Mouse (Mus musculus) neural tube, embryonic 14.5 days (tissue): ENCODE data around the gene Ccdc114. TPM values are rescaled to one million over a fixed set of nuclear protein-coding genes. Genes with fewer than 3 reads are reported as not detected.

ENCODE experiments used
- ATAC-seq: fragments of 200-750 bp; cut with Nextera tagmentation; 2 replicates; pipeline ENCODE4 v1.8.0; 2017; ENCODE audit warnings: low read depth, mild to moderate bottlenecking, moderate TSS enrichment, moderate library complexity
- H3K27ac ChIP-seq: fragments of 300-500 bp; sonication (generic); 2 replicates; pipeline ENCODE4 v1.5.1; 2014; ENCODE audit warnings: low read depth, mild to moderate bottlenecking, control low read depth, low read length, moderate library complexity, mixed read lengths
- H3K27me3 ChIP-seq: fragments of 300-500 bp; sonication (generic); 2 replicates; pipeline ENCODE4 v1.6.1; 2014; ENCODE audit warnings: low read length; ENCODE audit not compliant: control insufficient read depth, insufficient read depth
- H3K36me3 ChIP-seq: fragments of 300-500 bp; sonication (generic); 2 replicates; pipeline ENCODE4 v1.6.1; 2014; ENCODE audit warnings: low read length, mixed read lengths; ENCODE audit not compliant: control insufficient read depth, insufficient read depth
- H3K4me1 ChIP-seq: fragments of 300-500 bp; sonication (generic); 2 replicates; pipeline ENCODE4 v1.6.1; 2014; ENCODE audit warnings: low read length; ENCODE audit not compliant: control insufficient read depth, insufficient read depth
- H3K4me2 ChIP-seq: fragments of 300-500 bp; sonication (generic); 2 replicates; pipeline ENCODE4 v1.6.1; 2014; ENCODE audit warnings: mild to moderate bottlenecking, low read depth, low read length, control low read depth
- H3K4me3 ChIP-seq: fragments of 300-500 bp; sonication (generic); 2 replicates; pipeline ENCODE4 v1.5.1; 2014; ENCODE audit warnings: low read depth, low read length, control low read depth, mixed read lengths
- H3K9ac ChIP-seq: fragments of 300-500 bp; sonication (generic); replicated peaks from 2 replicates; pipeline ENCODE4 v1.6.1; 2014; ENCODE audit warnings: low read depth, mild to moderate bottlenecking, control low read depth, low read length, mixed read lengths
- H3K9me3 ChIP-seq: fragments of 300-500 bp; sonication (generic); 2 replicates; pipeline ENCODE4 v1.6.1; 2016; ENCODE audit warnings: low read length; ENCODE audit not compliant: control insufficient read depth
- WGBS: fragments of 180-500 bp; shearing (Covaris S2); extraction: QIAGEN DNeasy Blood & Tissue Kit; methylation state at CpG from one replicate; pipeline ENCODE4 v1.1.7; 2014; 5-methylcytosine and 5-hydroxymethylcytosine counted together
- polyA plus RNA-seq: library from polyadenylated mRNA; unstranded; fragments of >200 nt; fragmentation: Nextera tagmentation; extraction: Ambion mirVana; gene quantifications from 2 replicates; pipeline ENCODE4 v1.2.1, GENCODE M21; 2014

Ccdc114 gene
- polyA plus RNA-seq, 1 experiment from 2014 or later, result 4.0 TPM

GRCm38 (mm10) chr7:45915011-45915410 is 8.9 kb upstream of the Ccdc114 start:
- no peak overlapping the region for H3K27ac ChIP-seq
- no peaks in the 10 kb centered on the region for H3K27me3 ChIP-seq
- H3K4me3 ChIP-seq, result no peak overlapping the region
- peaks cover 17% of the 10 kb centered on the region for H3K4me1 ChIP-seq
- no peaks in the 10 kb centered on the region for H3K9me3 ChIP-seq
- WGBS, result 92% methylated on average over 5 of the region's 5 CpGs
- no peak overlapping the region for H3K9ac ChIP-seq
- H3K4me2 ChIP-seq, result no peak overlapping the region
- no peaks in the 10 kb centered on the region for H3K36me3 ChIP-seq
- no peak for ATAC-seq

GRCm38 (mm10) chr7:45916056-45917003 is 7.5 kb upstream of the Ccdc114 start:
- Histone ChIP-seq H3K4me3 (peak overlapping the region; percentile 26), H3K36me3 (no peaks in the 10 kb centered on the region), H3K4me1 (peaks cover 17% of the 10 kb centered on the region), H3K27ac (peak overlapping the region; percentile 81), H3K4me2 (peak overlapping the region; percentile 52), H3K9ac (peak overlapping the region; percentile 42), H3K27me3 (0 out of 2 replicates have a peak, but pooled peaks cover 2% of the 10 kb centered on the region), H3K9me3 (no peaks in the 10 kb centered on the region)
- ATAC-seq, result peak; percentile 87
- 35% methylated on average over 26 of the region's 26 CpGs for WGBS

- 23% methylated on average over 13 of the region's 13 CpGs for WGBS
- ATAC-seq, result no peak
- H3K4me3 ChIP-seq, result no peak overlapping the region
Measured at GRCm38 (mm10) chr7:45917004-45917704, 6.7 kb upstream of the Ccdc114 start.

GRCm38 (mm10) chr7:45917926-45918325 is 5.9 kb upstream of the Ccdc114 start:
- 89% methylated on average over 15 of the region's 15 CpGs for WGBS
- Histone ChIP-seq H3K36me3 (no peaks in the 10 kb centered on the region), H3K9ac (no peak overlapping the region), H3K4me2 (no peak overlapping the region), H3K9me3 (no peaks in the 10 kb centered on the region), H3K4me1 (peaks cover 22% of the 10 kb centered on the region), H3K27ac (peak overlapping the region; percentile 81; the same call in 1 of the 2 replicates), H3K27me3 (0 out of 2 replicates have a peak, but pooled peaks cover 2% of the 10 kb centered on the region), H3K4me3 (no peak overlapping the region)
- ATAC-seq, result no peak

More at GRCm38 (mm10) chr7:45917004-45917704, 6.7 kb upstream of the Ccdc114 start:
- no peaks in the 10 kb centered on the region for H3K9me3 ChIP-seq
- H3K9ac ChIP-seq, result 0 out of 2 replicates have a peak overlapping the region, but pooled peaks have one; percentile 42
- H3K27me3 ChIP-seq, result 0 out of 2 replicates have a peak, but pooled peaks cover 2% of the 10 kb centered on the region
- H3K4me1 ChIP-seq, result peaks cover 17% of the 10 kb centered on the region
- peak overlapping the region; percentile 81 for H3K27ac ChIP-seq
- H3K4me2 ChIP-seq, result peak overlapping the region; percentile 52
- H3K36me3 ChIP-seq, result no peaks in the 10 kb centered on the region

GRCm38 (mm10) chr7:45919083-45919671 is 4.7 kb upstream of the Ccdc114 start:
- Histone ChIP-seq H3K27me3 (0 out of 2 replicates have a peak, but pooled peaks cover 2% of the 10 kb centered on the region), H3K36me3 (no peaks in the 10 kb centered on the region), H3K9me3 (no peaks in the 10 kb centered on the region), H3K27ac (no peak overlapping the region), H3K4me2 (no peak overlapping the region), H3K4me3 (no peak overlapping the region), H3K4me1 (peaks cover 22% of the 10 kb centered on the region), H3K9ac (no peak overlapping the region)
- no peak for ATAC-seq
- WGBS, result 72% methylated on average over 14 of the region's 14 CpGs

- ATAC-seq, result no peak
- no peaks in the 10 kb centered on the region for H3K36me3 ChIP-seq
- H3K4me3 ChIP-seq, result no peak overlapping the region
- no peaks in the 10 kb centered on the region for H3K9me3 ChIP-seq
- peaks cover 22% of the 10 kb centered on the region for H3K4me1 ChIP-seq
- no peak overlapping the region for H3K4me2 ChIP-seq
- H3K27ac ChIP-seq, result no peak overlapping the region
- 83% methylated on average over 4 of the region's 4 CpGs for WGBS
- 0 out of 2 replicates have a peak overlapping the region, but pooled peaks have one; percentile 2 for H3K9ac ChIP-seq
- 0 out of 2 replicates have a peak, but pooled peaks cover 2% of the 10 kb centered on the region for H3K27me3 ChIP-seq
Measured at GRCm38 (mm10) chr7:45919761-45920160, 4.1 kb upstream of the Ccdc114 start.

GRCm38 (mm10) chr7:45920583-45921241 is 3.2 kb upstream of the Ccdc114 start:
- H3K4me3 ChIP-seq, result peak overlapping the region; percentile 18; the same call in 1 of the 2 replicates
- WGBS, result 52% methylated on average over 9 of the region's 9 CpGs
- no peaks in the 10 kb centered on the region for H3K9me3 ChIP-seq
- H3K27me3 ChIP-seq, result 0 out of 2 replicates have a peak, but pooled peaks cover 2% of the 10 kb centered on the region
- peak overlapping the region; percentile 18; the same call in 1 of the 2 replicates for H3K4me2 ChIP-seq
- no peaks in the 10 kb centered on the region for H3K36me3 ChIP-seq
- 0 out of 2 replicates have a peak overlapping the region, but pooled peaks have one; percentile 2 for H3K9ac ChIP-seq
- peaks cover 22% of the 10 kb centered on the region for H3K4me1 ChIP-seq
- ATAC-seq, result no peak
- no peak overlapping the region for H3K27ac ChIP-seq

- H3K9ac ChIP-seq, result 0 out of 2 replicates have a peak within 1 kb of the TSS, but pooled peaks have one; percentile 2
- H3K4me3 ChIP-seq, result peak within 1 kb of the TSS; percentile 18; the same call in 1 of the 2 replicates
Measured at GRCm38 (mm10) chr7:45921242-45921621, 2.6 kb upstream of the Ccdc114 start, which contains the start of gene Emp3. Emp3 (minus strand) TSS chr7:45921404.

More at GRCm38 (mm10) chr7:45921242-45921621, 2.6 kb upstream of the Ccdc114 start, which contains the start of gene Emp3:
- peak within 1 kb of the TSS; percentile 18; the same call in 1 of the 2 replicates for H3K4me2 ChIP-seq
- H3K27me3 ChIP-seq, result 0 out of 2 replicates have a peak, but pooled peaks cover 2% of the 10 kb centered on the region
- ATAC-seq, result no peak
- no peaks in the 10 kb centered on the region for H3K36me3 ChIP-seq
- peaks cover 17% of the 10 kb centered on the region for H3K4me1 ChIP-seq
- no peak within 1 kb of the TSS for H3K27ac ChIP-seq
- WGBS, result 50% methylated on average over 9 of the region's 9 CpGs
- no peaks in the 10 kb centered on the region for H3K9me3 ChIP-seq
